Mouse (Mus musculus) gastrocnemius, adult 8-10 months (tissue): ENCODE measurements around the gene Gm14569. TPM values are rescaled to one million over a fixed set of nuclear protein-coding genes. Genes with fewer than 3 reads are reported as not detected.

Experiments used
- microRNA-seq: library from miRNA; unstranded; fragments of <30 nt; microRNA quantifications from one replicate; pipeline ENCODE4 v1.2.0, GENCODE M21; 2022
- total RNA-seq, 4 experiments: library from RNA; stranded (reverse); gene quantifications; 2 replicates each; pipeline ENCODE4 v1.2.4; 2022

Gm14569 gene
- total RNA-seq, 4 experiments from 2014 or later = not detected

Small RNAs within 50 kb of the gene (microRNA-seq; reads per million reads assigned to microRNA genes)
- not detected for gene Gm44485

Other genes starting within 250 kb of the Gm14569 start
- 1 to 10 TPM; 1.0 to 2.8 (median 2.1) TPM for gene Lonrf3, start 163.5 kb downstream of the Gm14569 start, total RNA-seq
- gene Gm6268, start 90.5 kb downstream of the Gm14569 start, total RNA-seq = not detected
- gene Pgrmc1, start 106.4 kb upstream of the Gm14569 start, total RNA-seq = 1 to 10 TPM; 6.0 to 9.2 (median 7.0) TPM
- 1 to 10 TPM; 1.5 to 3.0 (median 1.7) TPM for gene Akap17b, start 153.6 kb upstream of the Gm14569 start, total RNA-seq